Mouse (Mus musculus) forebrain, embryonic 12.5 days (tissue): ENCODE measurements around the gene Arl4c. TPM values are rescaled to one million over a fixed set of nuclear protein-coding genes. Genes with fewer than 3 reads are reported as not detected.

Experiments
- ATAC-seq: fragments of 200-750 bp; cut with Nextera tagmentation; 2 replicates; pipeline ENCODE4 v1.8.0; 2017; ENCODE audit warnings: moderate TSS enrichment; ENCODE audit not compliant: low FRiP score
- H3K27ac ChIP-seq: fragments of 300-500 bp; sonication (generic); 2 replicates; pipeline ENCODE4 v1.5.1; 2016; ENCODE audit warnings: mild to moderate bottlenecking
- H3K27me3 ChIP-seq: fragments of 300-500 bp; sonication (generic); 2 replicates; pipeline ENCODE4 v1.6.1; 2016; ENCODE audit warnings: mild to moderate bottlenecking
- H3K36me3 ChIP-seq: fragments of 300-500 bp; sonication (generic); replicated peaks from 2 replicates; pipeline ENCODE4 v1.6.1; 2016; ENCODE audit warnings: mild to moderate bottlenecking
- H3K4me1 ChIP-seq: fragments of 300-500 bp; sonication (generic); 2 replicates; pipeline ENCODE4 v1.6.1; 2016
- H3K4me2 ChIP-seq: fragments of 300-500 bp; sonication (generic); 2 replicates; pipeline ENCODE4 v1.6.1; 2016; ENCODE audit warnings: mild to moderate bottlenecking, moderate library complexity
- H3K4me3 ChIP-seq: fragments of 300-500 bp; sonication (generic); replicated peaks from 2 replicates; pipeline ENCODE4 v1.5.1; 2016; ENCODE audit warnings: mild to moderate bottlenecking
- H3K9ac ChIP-seq: fragments of 300-500 bp; sonication (generic); 2 replicates; pipeline ENCODE4 v1.6.1; 2016; ENCODE audit warnings: mild to moderate bottlenecking
- H3K9me3 ChIP-seq: fragments of 300-500 bp; sonication (generic); 2 replicates; pipeline ENCODE4 v1.6.1; 2016
- WGBS: fragments of 180-500 bp; shearing (Covaris S2); methylation state at CpG from one replicate; pipeline ENCODE4 v1.1.7; 2016; 5-methylcytosine and 5-hydroxymethylcytosine counted together
- polyA plus RNA-seq: library from polyadenylated mRNA; unstranded; fragments of >200 nt; fragmentation: Nextera tagmentation; extraction: Ambion mirVana; gene quantifications from 2 replicates; pipeline ENCODE4 v1.2.1, GENCODE M21; 2016

The Arl4c gene
- polyA plus RNA-seq, 1 experiment from 2014 or later: 34.7 TPM

DNA sequence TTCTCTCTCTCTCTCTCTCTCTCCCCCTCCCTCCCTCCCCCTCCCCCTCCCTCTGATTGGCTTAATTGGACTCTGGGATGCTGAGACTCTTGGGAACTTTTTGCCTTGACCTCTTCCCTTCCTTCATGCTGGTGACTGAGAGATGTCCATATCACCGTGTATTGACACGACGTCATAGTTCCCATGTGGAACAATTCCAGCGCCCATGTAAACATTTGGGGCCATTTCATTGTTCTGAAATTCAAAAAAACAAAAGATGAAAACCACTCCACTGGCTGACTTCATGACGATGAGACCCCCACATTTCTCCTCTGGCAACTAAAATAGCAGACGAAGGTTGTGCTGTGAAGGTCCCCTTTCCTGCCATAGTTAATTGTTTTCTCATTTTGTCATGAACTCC, 69.2 kb downstream of the Arl4c start:
- Histone ChIP-seq H3K4me1 (peaks cover 7% of the 10 kb centered on the region), H3K36me3 (no peaks in the 10 kb centered on the region), H3K4me2 (no peak overlapping the region), H3K4me3 (no peak overlapping the region), H3K9ac (no peak overlapping the region), H3K27ac (no peak overlapping the region), H3K9me3 (no peaks in the 10 kb centered on the region), H3K27me3 (no peaks in the 10 kb centered on the region)
- no peak for ATAC-seq
- 73% methylated on average over 6 of the region's 6 CpGs for WGBS

GRCm38 (mm10) chr1:88629966-88630488, 72.0 kb downstream of the Arl4c start:
- Histone ChIP-seq H3K4me2 (no peak overlapping the region), H3K36me3 (no peaks in the 10 kb centered on the region), H3K27me3 (no peaks in the 10 kb centered on the region), H3K4me1 (peaks cover 7% of the 10 kb centered on the region), H3K4me3 (no peak overlapping the region), H3K9ac (no peak overlapping the region), H3K9me3 (no peaks in the 10 kb centered on the region), H3K27ac (no peak overlapping the region)
- WGBS: 7% methylated on average over 2 of the region's 2 CpGs
- ATAC-seq: no peak

DNA sequence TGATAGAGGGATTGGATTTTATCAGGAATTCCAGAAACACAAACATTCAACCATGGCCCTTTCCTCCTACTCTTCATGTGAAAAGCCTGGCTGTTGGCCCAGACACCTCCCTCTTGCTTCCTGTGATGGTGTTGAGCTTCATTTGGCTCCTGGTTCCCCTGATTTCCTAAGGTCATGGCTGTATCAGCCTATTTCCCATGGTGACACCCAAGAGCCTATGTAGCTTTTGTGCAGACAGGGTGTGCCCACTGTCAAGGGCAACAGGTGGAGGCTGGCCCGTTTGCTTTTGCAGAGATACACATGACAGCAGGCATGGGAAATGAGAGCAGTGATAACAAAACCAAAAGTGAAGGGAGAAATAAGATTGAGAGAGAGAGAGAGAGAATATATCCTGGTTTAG, 76.8 kb downstream of the Arl4c start:
- no peak for ATAC-seq
- Histone ChIP-seq H3K9me3 (no peaks in the 10 kb centered on the region), H3K4me1 (peaks cover 19% of the 10 kb centered on the region), H3K36me3 (no peaks in the 10 kb centered on the region), H3K9ac (no peak overlapping the region), H3K4me3 (no peak overlapping the region), H3K4me2 (no peak overlapping the region), H3K27me3 (no peaks in the 10 kb centered on the region), H3K27ac (no peak overlapping the region)
- 100% methylated on average over 1 of the region's 1 CpGs for WGBS

DNA sequence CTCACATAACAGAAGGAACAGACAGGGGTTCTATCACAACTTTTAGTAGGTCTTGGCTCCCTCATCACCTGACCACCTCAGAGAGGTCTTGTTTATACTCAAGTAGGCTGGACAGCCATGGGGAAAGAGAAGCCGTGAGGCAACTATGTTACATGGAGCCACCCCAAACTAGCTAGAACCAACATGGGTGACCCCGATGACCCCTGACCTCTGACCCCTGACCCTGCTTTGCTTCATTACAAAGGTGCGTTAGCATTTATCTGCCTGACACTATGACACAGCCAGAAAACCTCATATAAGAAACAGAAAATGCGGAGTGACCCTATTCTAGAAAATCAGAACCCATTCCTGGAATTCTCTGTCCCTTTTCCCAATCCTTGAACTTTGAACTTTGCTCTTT, 77.6 kb downstream of the Arl4c start:
- no peak overlapping the region for H3K4me2 ChIP-seq
- H3K4me1 ChIP-seq: peaks cover 15% of the 10 kb centered on the region
- no peak for ATAC-seq
- no peak overlapping the region for H3K9ac ChIP-seq
- no peak overlapping the region for H3K4me3 ChIP-seq
- H3K36me3 ChIP-seq: no peaks in the 10 kb centered on the region
- 93% methylated on average over 4 of the region's 4 CpGs for WGBS
- no peaks in the 10 kb centered on the region for H3K9me3 ChIP-seq
- H3K27me3 ChIP-seq: no peaks in the 10 kb centered on the region
- no peak overlapping the region for H3K27ac ChIP-seq

GRCm38 (mm10) chr1:88623541-88624115, 78.4 kb downstream of the Arl4c start:
- no peak overlapping the region for H3K9ac ChIP-seq
- ATAC-seq: 0 out of 2 replicates have a peak, but pooled peaks have one; percentile 9
- H3K4me2 ChIP-seq: no peak overlapping the region
- WGBS: 50% methylated on average over 8 of the region's 8 CpGs
- H3K27me3 ChIP-seq: no peaks in the 10 kb centered on the region
- peak overlapping the region; percentile 66 for H3K27ac ChIP-seq
- H3K4me1 ChIP-seq: peaks cover 15% of the 10 kb centered on the region
- no peak overlapping the region for H3K4me3 ChIP-seq
- no peaks in the 10 kb centered on the region for H3K36me3 ChIP-seq
- no peaks in the 10 kb centered on the region for H3K9me3 ChIP-seq

Other genes starting within 250 kb of the Arl4c start
- not detected in 2 replicates for gene Glrp1, start 192.2 kb downstream of the Arl4c start, polyA plus RNA-seq